Mouse (Mus musculus): ENCODE data around the gene Fbll1.

GRCm38 (mm10) chr11:35782444-35782843 is 16.2 kb downstream of the Fbll1 start:
- no peak for TF ChIP-seq POLR2A (IDR thresholded peaks at IDR 0.05; ENCODE audit: low read depth, low read length)
- TF ChIP-seq CTCF (IDR thresholded peaks at IDR 0.05; ENCODE audit: borderline replicate concordance, insufficient read depth, low read length): no peak
